Mouse (Mus musculus) limb, embryonic 12.5 days (tissue): ENCODE measurements around the gene Parp9. TPM values are rescaled to one million over a fixed set of nuclear protein-coding genes. Genes with fewer than 3 reads are reported as not detected.
"Not testable (repeated sequence)": the region's sequence is repeated elsewhere in the genome, so short reads cannot be mapped to it uniquely, and the experiment has no call there.

Experiments
- ATAC-seq: fragments of 200-750 bp; cut with Nextera tagmentation; 2 replicates; pipeline ENCODE4 v1.8.0; 2017; ENCODE audit warnings: low read depth, moderate TSS enrichment; ENCODE audit not compliant: insufficient number of reproducible peaks, insufficient read depth, low FRiP score, low TSS enrichment
- H3K27ac ChIP-seq: fragments of 300-500 bp; sonication (generic); 2 replicates; pipeline ENCODE4 v1.5.1; 2016; ENCODE audit warnings: mild to moderate bottlenecking, moderate library complexity
- H3K27me3 ChIP-seq: fragments of 300-500 bp; sonication (generic); 2 replicates; pipeline ENCODE4 v1.6.1; 2016; ENCODE audit warnings: mild to moderate bottlenecking, moderate library complexity
- H3K36me3 ChIP-seq: fragments of 300-500 bp; sonication (generic); 2 replicates; pipeline ENCODE4 v1.6.1; 2016; ENCODE audit warnings: mild to moderate bottlenecking, moderate library complexity
- H3K4me1 ChIP-seq: fragments of 300-500 bp; sonication (generic); replicated peaks from 2 replicates; pipeline ENCODE4 v1.6.1; 2016
- H3K4me2 ChIP-seq: fragments of 300-500 bp; sonication (generic); 2 replicates; pipeline ENCODE4 v1.6.1; 2016; ENCODE audit warnings: mild to moderate bottlenecking, moderate library complexity
- H3K4me3 ChIP-seq: fragments of 300-500 bp; sonication (generic); replicated peaks from 2 replicates; pipeline ENCODE4 v1.5.1; 2016; ENCODE audit warnings: mild to moderate bottlenecking
- H3K9ac ChIP-seq: fragments of 300-500 bp; sonication (generic); replicated peaks from 2 replicates; pipeline ENCODE4 v1.6.1; 2016; ENCODE audit warnings: mild to moderate bottlenecking, moderate library complexity
- H3K9me3 ChIP-seq: fragments of 300-500 bp; sonication (generic); 2 replicates; pipeline ENCODE4 v1.6.1; 2016; ENCODE audit warnings: mild to moderate bottlenecking, moderate library complexity
- WGBS: fragments of 180-500 bp; shearing (Covaris S2); methylation state at CpG from one replicate; pipeline ENCODE4 v1.1.7; 2016; 5-methylcytosine and 5-hydroxymethylcytosine counted together
- polyA plus RNA-seq: library from polyadenylated mRNA; unstranded; fragments of >200 nt; fragmentation: Nextera tagmentation; extraction: Ambion mirVana; gene quantifications from 2 replicates; pipeline ENCODE4 v1.2.1, GENCODE M21; 2016

The Parp9 gene
- polyA plus RNA-seq, 1 experiment from 2014 or later: 3.8 TPM

DNA sequence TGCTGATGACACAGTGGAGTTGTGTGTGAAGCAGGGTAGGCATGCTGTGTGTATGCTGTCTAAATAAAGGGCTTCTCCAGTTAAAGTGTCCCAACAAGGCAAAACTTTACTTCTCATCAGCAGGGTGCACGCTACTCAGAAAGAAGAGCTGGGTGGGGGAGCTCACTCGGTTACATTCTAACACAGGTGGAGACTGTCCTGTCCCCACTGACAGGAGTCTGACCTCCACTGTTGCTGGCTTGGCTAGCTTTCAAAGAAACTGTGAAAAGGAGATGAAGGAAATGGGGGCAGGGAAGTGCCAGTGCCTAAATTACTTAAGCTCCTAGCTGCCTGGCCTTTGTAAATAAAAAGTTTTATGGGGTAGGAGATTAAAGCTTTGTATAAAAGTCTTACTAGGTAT, 29.9 kb downstream of the Parp9 start:
- ATAC-seq: no peak
- 19% methylated on average over 2 of the region's 2 CpGs for WGBS
- Histone ChIP-seq H3K27ac (no peak overlapping the region), H3K4me3 (no peak overlapping the region), H3K4me1 (peaks cover 11% of the 10 kb centered on the region), H3K9ac (no peak overlapping the region), H3K36me3 (no peaks in the 10 kb centered on the region), H3K27me3 (no peaks in the 10 kb centered on the region), H3K9me3 (no peaks in the 10 kb centered on the region), H3K4me2 (no peak overlapping the region)

DNA sequence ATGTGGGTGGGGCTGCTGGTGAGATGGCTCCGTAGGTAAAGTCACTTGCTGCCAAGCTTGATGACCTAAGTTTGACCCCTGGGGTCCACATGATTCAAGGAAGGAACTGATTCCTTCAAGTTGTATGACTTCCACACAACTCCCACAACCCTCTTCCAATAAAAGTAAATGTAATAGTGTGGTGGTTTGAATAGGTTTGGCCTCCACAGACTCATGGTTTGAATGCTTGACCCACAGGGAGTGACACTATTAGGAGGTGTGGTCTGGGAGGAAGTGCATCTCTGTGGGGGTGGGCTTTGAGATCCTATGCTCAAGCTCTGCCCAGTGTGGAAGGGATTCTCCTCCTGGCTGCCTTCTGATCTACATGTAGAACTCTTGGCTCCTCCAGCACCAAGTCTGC, 35.8 kb downstream of the Parp9 start:
- Histone ChIP-seq H3K27me3 (no peaks in the 10 kb centered on the region), H3K4me1 (no peaks in the 10 kb centered on the region), H3K9me3 (no peaks in the 10 kb centered on the region), H3K9ac (no peak overlapping the region), H3K4me3 (no peak overlapping the region), H3K4me2 (no peak overlapping the region), H3K27ac (no peak overlapping the region), H3K36me3 (no peaks in the 10 kb centered on the region)
- WGBS: 43% methylated on average over 1 of the region's 1 CpGs
- no peak for ATAC-seq

- not testable (repeated sequence) for H3K9ac ChIP-seq, H3K27ac ChIP-seq, H3K4me3 ChIP-seq, ATAC-seq, H3K36me3 ChIP-seq, H3K4me2 ChIP-seq, H3K4me1 ChIP-seq, H3K27me3 ChIP-seq, H3K9me3 ChIP-seq
- WGBS: 90% methylated on average over 1 of the region's 1 CpGs
These were observed 40.2 kb downstream of the Parp9 start, which contains the start of gene Kpna1 for GRCm38 (mm10) chr16:35978450-35978849. Gene Kpna1, plus strand, starts transcription at chr16:35978750.

DNA sequence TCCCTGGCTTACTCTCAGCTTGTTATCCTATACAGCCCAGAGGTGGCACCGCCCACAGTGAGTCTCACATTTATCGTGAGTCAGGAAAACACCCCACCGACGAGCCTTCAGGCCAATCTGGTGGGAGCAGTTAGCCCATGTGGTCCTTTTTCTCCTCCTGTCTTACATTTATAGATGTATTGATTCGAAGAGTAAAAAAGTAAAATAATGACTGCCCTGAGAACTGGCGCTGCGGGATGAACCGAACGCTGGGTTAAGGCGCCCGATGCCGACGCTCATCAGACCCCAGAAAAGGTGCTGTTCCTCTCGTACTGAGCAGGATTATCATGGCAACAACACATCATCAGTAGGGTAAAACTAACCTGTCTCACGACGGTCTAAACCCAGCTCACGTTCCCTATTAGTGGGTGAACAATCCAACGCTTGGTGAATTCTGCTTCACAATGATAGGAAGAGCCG, 43.1 kb downstream of the Parp9 start:
- no peak overlapping the region for H3K4me2 ChIP-seq
- H3K27me3 ChIP-seq: no peaks in the 10 kb centered on the region
- H3K27ac ChIP-seq: no peak overlapping the region
- H3K36me3 ChIP-seq: no peaks in the 10 kb centered on the region
- no peak overlapping the region for H3K9ac ChIP-seq
- peaks cover 8% of the 10 kb centered on the region; the same call in 1 of the 2 replicates for H3K4me1 ChIP-seq
- H3K9me3 ChIP-seq: no peaks in the 10 kb centered on the region
- ATAC-seq: peak; percentile 95; the same call in 1 of the 2 replicates
- no peak overlapping the region for H3K4me3 ChIP-seq
- WGBS: 51% methylated on average over 19 of the region's 19 CpGs

GRCm38 (mm10) chr16:35982506-35982901, 44.2 kb downstream of the Parp9 start:
- no peak for ATAC-seq
- H3K4me2 ChIP-seq: peak overlapping the region; percentile 70
- no peaks in the 10 kb centered on the region for H3K27me3 ChIP-seq
- 0 out of 2 replicates have a peak overlapping the region, but pooled peaks have one; percentile 25 for H3K27ac ChIP-seq
- no peaks in the 10 kb centered on the region for H3K36me3 ChIP-seq
- H3K4me1 ChIP-seq: peaks cover 8% of the 10 kb centered on the region; the same call in 1 of the 2 replicates
- WGBS: 4% methylated on average over 15 of the region's 15 CpGs
- peak overlapping the region; percentile 76 for H3K4me3 ChIP-seq
- no peak overlapping the region; the same call in 1 of the 2 replicates for H3K9ac ChIP-seq
- H3K9me3 ChIP-seq: no peaks in the 10 kb centered on the region

- Histone ChIP-seq H3K27ac (peak overlapping the region; percentile 97), H3K4me3 (peak overlapping the region; percentile 76), H3K9ac (peak overlapping the region; percentile 90), H3K36me3 (no peaks in the 10 kb centered on the region), H3K9me3 (no peaks in the 10 kb centered on the region), H3K4me1 (peaks cover 8% of the 10 kb centered on the region; the same call in 1 of the 2 replicates), H3K4me2 (peak overlapping the region; percentile 70), H3K27me3 (no peaks in the 10 kb centered on the region)
- ATAC-seq: peak; percentile 90
- under 1% methylated on average over 54 of the region's 54 CpGs for WGBS
These were observed 44.7 kb downstream of the Parp9 start for GRCm38 (mm10) chr16:35982902-35983516.

GRCm38 (mm10) chr16:35983517-35984101, 45.3 kb downstream of the Parp9 start:
- WGBS: under 1% methylated on average over 68 of the region's 86 CpGs
- ATAC-seq: peak; percentile 49

GRCm38 (mm10) chr16:35984471-35984870, 46.2 kb downstream of the Parp9 start:
- H3K9me3 ChIP-seq: no peaks in the 10 kb centered on the region
- H3K4me1 ChIP-seq: peaks cover 8% of the 10 kb centered on the region; the same call in 1 of the 2 replicates
- WGBS: 69% methylated on average over 3 of the region's 3 CpGs
- no peak for ATAC-seq
- H3K9ac ChIP-seq: no peak overlapping the region
- peak overlapping the region; percentile 70 for H3K4me2 ChIP-seq
- H3K27ac ChIP-seq: no peak overlapping the region
- no peaks in the 10 kb centered on the region for H3K36me3 ChIP-seq
- H3K4me3 ChIP-seq: peak overlapping the region; percentile 76
- no peaks in the 10 kb centered on the region for H3K27me3 ChIP-seq

More at GRCm38 (mm10) chr16:35983517-35984101, 45.3 kb downstream of the Parp9 start:
- Histone ChIP-seq H3K9me3 (no peaks in the 10 kb centered on the region), H3K36me3 (no peaks in the 10 kb centered on the region), H3K27me3 (no peaks in the 10 kb centered on the region), H3K4me2 (peak overlapping the region; percentile 70), H3K4me1 (peaks cover 8% of the 10 kb centered on the region; the same call in 1 of the 2 replicates), H3K9ac (peak overlapping the region; percentile 90), H3K27ac (peak overlapping the region; percentile 97), H3K4me3 (peak overlapping the region; percentile 76)

DNA sequence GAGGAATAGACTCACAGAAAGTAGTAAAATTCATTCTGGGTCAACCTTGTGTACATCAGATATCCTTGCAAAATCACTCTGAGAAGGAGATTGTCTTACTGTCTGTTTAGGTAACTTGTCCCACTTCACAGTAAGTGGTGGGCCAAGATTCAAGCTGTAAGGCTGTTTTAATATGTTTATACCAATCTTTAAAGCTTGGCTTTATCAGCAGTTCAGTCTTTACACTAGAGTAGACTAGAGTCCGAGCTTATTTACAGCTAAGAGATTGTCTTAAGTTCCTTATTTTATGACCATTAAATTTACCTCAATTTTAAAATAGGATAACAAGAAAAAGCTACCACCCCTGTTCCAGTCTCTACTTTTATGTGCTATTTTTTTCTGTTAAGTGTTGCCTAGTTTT, 49.7 kb downstream of the Parp9 start:
- 66% methylated on average over 1 of the region's 1 CpGs for WGBS
- no peak overlapping the region for H3K4me2 ChIP-seq
- H3K9ac ChIP-seq: no peak overlapping the region
- H3K27me3 ChIP-seq: no peaks in the 10 kb centered on the region
- no peak overlapping the region for H3K27ac ChIP-seq
- no peaks in the 10 kb centered on the region for H3K36me3 ChIP-seq
- H3K4me1 ChIP-seq: peaks cover 8% of the 10 kb centered on the region; the same call in 1 of the 2 replicates
- H3K9me3 ChIP-seq: no peaks in the 10 kb centered on the region
- H3K4me3 ChIP-seq: no peak overlapping the region
- ATAC-seq: no peak

- no peak overlapping the region for H3K4me3 ChIP-seq
- H3K4me1 ChIP-seq: no peaks in the 10 kb centered on the region
- no peaks in the 10 kb centered on the region for H3K9me3 ChIP-seq
- no peak overlapping the region for H3K4me2 ChIP-seq
- no peaks in the 10 kb centered on the region for H3K27me3 ChIP-seq
- no peak for ATAC-seq
- no peak overlapping the region for H3K27ac ChIP-seq
- WGBS: 76% methylated on average over 1 of the region's 1 CpGs
- H3K9ac ChIP-seq: no peak overlapping the region
- H3K36me3 ChIP-seq: no peaks in the 10 kb centered on the region
These were observed 54.1 kb downstream of the Parp9 start for GRCm38 (mm10) chr16:35992391-35992790.

DNA sequence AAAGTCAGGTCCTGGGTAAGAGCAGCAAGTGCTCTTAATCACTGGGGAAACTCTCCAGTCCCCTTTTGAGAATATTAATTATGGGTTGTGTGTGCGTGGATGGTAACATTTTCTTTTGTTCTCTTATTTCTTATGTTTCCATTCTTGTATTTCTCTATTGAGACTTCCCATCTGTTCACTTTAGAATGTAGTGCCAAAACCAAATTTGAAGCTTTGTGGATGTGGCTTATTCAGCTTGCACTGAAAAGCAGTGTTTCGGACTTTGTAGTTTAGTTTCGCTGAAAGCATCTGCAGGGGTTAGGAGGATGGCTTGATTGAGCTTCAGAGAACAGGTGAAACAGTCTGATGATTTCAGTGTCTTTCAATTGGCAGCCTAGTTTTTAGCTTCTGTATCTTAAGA, 55.0 kb downstream of the Parp9 start:
- H3K4me1 ChIP-seq: no peaks in the 10 kb centered on the region
- no peak overlapping the region for H3K4me3 ChIP-seq
- no peak overlapping the region for H3K9ac ChIP-seq
- H3K27ac ChIP-seq: no peak overlapping the region
- H3K27me3 ChIP-seq: no peaks in the 10 kb centered on the region
- ATAC-seq: no peak
- H3K36me3 ChIP-seq: no peaks in the 10 kb centered on the region
- no peaks in the 10 kb centered on the region for H3K9me3 ChIP-seq
- WGBS: 94% methylated on average over 3 of the region's 3 CpGs
- H3K4me2 ChIP-seq: no peak overlapping the region
